Mouse (Mus musculus) erythroblast, embryonic 14.5 days (primary cell): ENCODE results near the gene Sphk2.

Source experiments
- GATA1 ChIP-seq: IDR thresholded peaks from 2 replicates; pipeline ENCODE4 v1.6.1; 2012; ENCODE audit warnings: low read length, inconsistent platforms, mixed read lengths
- TAL1 ChIP-seq: IDR thresholded peaks from 3 replicates; pipeline ENCODE4 v1.6.1; 2012; ENCODE audit warnings: low read length, inconsistent platforms, mixed read lengths

DNA sequence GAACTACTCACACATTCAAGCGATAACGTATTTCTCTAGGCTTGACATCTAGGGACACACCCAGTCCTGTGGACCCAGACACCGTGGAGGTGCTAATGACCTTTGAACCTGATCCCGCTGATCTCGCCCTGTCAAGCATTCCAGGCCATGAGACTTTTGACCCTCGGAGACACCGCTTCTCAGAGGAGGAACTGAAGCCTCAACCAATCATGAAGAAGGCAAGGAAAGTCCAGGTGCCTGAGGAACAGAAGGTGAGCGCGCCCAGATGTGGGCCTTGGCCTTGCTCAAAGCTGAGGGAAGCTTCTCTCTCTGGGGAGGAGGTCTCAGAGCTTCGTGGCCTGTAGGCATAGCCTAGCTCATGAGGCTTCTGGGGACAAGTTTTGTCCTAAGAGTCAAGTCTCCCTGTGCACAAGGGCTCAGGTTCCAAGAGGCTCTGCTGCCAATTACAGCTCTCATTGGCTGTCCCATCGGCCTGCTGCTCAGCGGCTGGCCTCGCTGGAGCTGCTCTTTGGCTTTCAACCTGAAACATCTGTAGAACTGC, 9.5 kb downstream of the Sphk2 start:
- no peak for TF ChIP-seq TAL1
- TF ChIP-seq GATA1, result no peak
